Mouse (Mus musculus) lung, adult 2 months (tissue): ENCODE measurements around the gene Gbp2b.

Experiments
- CTCF ChIP-seq: fragments of 200-500 bp; IDR thresholded peaks from 2 replicates; pipeline ENCODE4 v1.5.1; 2011; ENCODE audit warnings: mild to moderate bottlenecking, low read length, control low read depth; ENCODE audit not compliant: insufficient read depth
- POLR2A ChIP-seq: fragments of 200-500 bp; IDR thresholded peaks from 2 replicates; pipeline ENCODE4 v1.6.1; 2011; ENCODE audit warnings: low read depth, mild to moderate bottlenecking, control low read depth, low read length, borderline replicate concordance; ENCODE audit errors: extremely low read depth

- TF ChIP-seq CTCF, result no peak
- TF ChIP-seq POLR2A, result no peak
Observed at GRCm38 (mm10) chr3:142620111-142620955, 25.7 kb downstream of the Gbp2b start, which contains the start of gene Gbp2.
